ENCODE assay signal across 29 mouse cellular contexts in genomic region chr4:65983643-65984042, GRCm38 (mm10).
"Had no signal": no experiment of that assay in that cellular context is flagged by ENCODE, and none has a peak within 500 bp of the region (broad histone marks: within the 10 kb centered on the region; RNA-seq: fewer than 3 reads in every experiment).

No protein-coding gene starts in this region.

- H3K9ac ChIP-seq: limb, embryonic 12.5 days; limb, embryonic 13.5 days; limb, embryonic 15.5 days; liver, embryonic 13.5 days; liver, embryonic 14.5 days; liver, embryonic 15.5 days; liver, postnatal 0 days; lung, embryonic 14.5 days; lung, embryonic 15.5 days; midbrain, embryonic 12.5 days; midbrain, embryonic 13.5 days; midbrain, embryonic 15.5 days; neural tube, embryonic 12.5 days had no signal

- ATAC-seq: liver, postnatal 0 days; lung, postnatal 0 days; midbrain, embryonic 13.5 days; midbrain, embryonic 15.5 days had no signal

- H3K36me3 ChIP-seq: limb, embryonic 10.5 days; limb, embryonic 12.5 days; limb, embryonic 13.5 days; limb, embryonic 15.5 days; liver, embryonic 13.5 days; liver, embryonic 15.5 days; lung, embryonic 15.5 days; midbrain, embryonic 10.5 days; midbrain, embryonic 12.5 days; midbrain, embryonic 13.5 days; midbrain, embryonic 15.5 days; neural tube, embryonic 12.5 days had no signal

- H3K4me2 ChIP-seq: limb, embryonic 12.5 days; limb, embryonic 13.5 days; limb, embryonic 15.5 days; liver, embryonic 11.5 days; liver, embryonic 13.5 days; liver, embryonic 15.5 days; lung, embryonic 14.5 days; lung, embryonic 15.5 days; midbrain, embryonic 12.5 days; midbrain, embryonic 13.5 days; midbrain, embryonic 15.5 days; neural tube, embryonic 12.5 days had no signal

- DNase-seq: liver; liver, embryonic 13.5 days; liver, postnatal 0 days; lung, adult 18-20 months; lung, adult 2 months; lung, embryonic 14.5 days; lung, postnatal 10 days; lung, postnatal 14 days; lung, postnatal 36 days; lung, postnatal 4 days; midbrain, embryonic 14.5 days had no signal

- H3K4me1 ChIP-seq: limb, embryonic 10.5 days; limb, embryonic 12.5 days; limb, embryonic 13.5 days; limb, embryonic 15.5 days; liver, embryonic 13.5 days; liver, embryonic 15.5 days; lung, embryonic 15.5 days; megakaryocyte, embryonic 14.5 days; midbrain, embryonic 10.5 days; midbrain, embryonic 12.5 days; midbrain, embryonic 13.5 days; midbrain, embryonic 15.5 days; neural tube, embryonic 12.5 days had no signal

- H3K27me3 ChIP-seq: limb, embryonic 12.5 days; limb, embryonic 13.5 days; limb, embryonic 15.5 days; liver, embryonic 13.5 days; liver, embryonic 15.5 days; lung, embryonic 15.5 days; megakaryocyte, embryonic 14.5 days; midbrain, embryonic 12.5 days; midbrain, embryonic 13.5 days; midbrain, embryonic 15.5 days; neural tube, embryonic 12.5 days had no signal

- H3K9me3 ChIP-seq: limb, embryonic 10.5 days; limb, embryonic 12.5 days; limb, embryonic 13.5 days; limb, embryonic 15.5 days; liver, embryonic 13.5 days; liver, embryonic 15.5 days; lung, embryonic 15.5 days; megakaryocyte, embryonic 14.5 days; midbrain, embryonic 10.5 days; midbrain, embryonic 12.5 days; midbrain, embryonic 13.5 days; midbrain, embryonic 15.5 days; neural tube, embryonic 12.5 days had no signal

- H3K4me3 ChIP-seq: left cerebral cortex, adult 2 months; limb, embryonic 10.5 days; limb, embryonic 12.5 days; limb, embryonic 13.5 days; limb, embryonic 15.5 days; liver, embryonic 13.5 days; liver, embryonic 15.5 days; lung, embryonic 15.5 days; megakaryocyte, embryonic 14.5 days; midbrain, embryonic 10.5 days; midbrain, embryonic 12.5 days; midbrain, embryonic 13.5 days; midbrain, embryonic 15.5 days; myocyte; neural tube, embryonic 12.5 days had no signal

- H3K27ac ChIP-seq: left cerebral cortex, adult 2 months; limb, embryonic 10.5 days; limb, embryonic 12.5 days; limb, embryonic 13.5 days; limb, embryonic 15.5 days; liver, embryonic 13.5 days; liver, embryonic 14.5 days; liver, embryonic 15.5 days; lung, embryonic 15.5 days; macrophage; midbrain, embryonic 10.5 days; midbrain, embryonic 12.5 days; midbrain, embryonic 13.5 days; midbrain, embryonic 15.5 days; neural tube, embryonic 12.5 days had no signal
